Mouse (Mus musculus): ENCODE measurements around the gene Fos. TPM values are rescaled to one million over a fixed set of nuclear protein-coding genes. Genes with fewer than 3 reads are reported as not detected.

The Fos gene
- polyA plus RNA-seq, 1 experiment from 2014 or later: 33.8 TPM

DNA sequence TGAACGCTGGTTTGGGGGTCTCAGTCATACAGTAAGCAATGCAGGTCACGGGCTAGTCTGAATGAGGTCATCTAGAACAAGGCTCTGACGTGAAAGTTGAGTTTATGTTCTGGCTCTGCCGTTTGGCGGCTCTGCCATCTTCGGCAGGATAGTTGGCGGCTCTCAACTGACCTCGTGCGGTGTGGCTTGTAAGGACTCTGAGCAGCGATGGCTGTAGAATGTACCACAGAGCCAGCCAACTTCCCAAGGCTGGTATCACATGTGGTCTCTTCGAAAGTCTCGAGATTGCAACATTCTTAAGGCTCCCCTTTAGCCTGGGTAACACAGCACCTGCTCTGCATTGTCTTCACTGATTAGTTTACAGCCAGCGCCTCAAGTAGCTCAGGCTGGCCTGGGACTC, 43.6 kb downstream of the Fos start:
- no peaks in the 10 kb centered on the region for H3K9me3 ChIP-seq (ENCODE audit: low read length)

GRCm38 (mm10) chr12:85518009-85518408, 44.3 kb downstream of the Fos start:
- DNase-seq (ENCODE audit: low spot score) (no peak), ATAC-seq (no peak)
- H3K4me1 ChIP-seq (ENCODE audit: insufficient read depth, low read depth, low read length): peaks cover 8% of the 10 kb centered on the region; the same call in 1 of the 2 replicates
- WGBS: 62% methylated on average over 5 of the region's 5 CpGs
- no peaks in the 10 kb centered on the region for H3K27me3 ChIP-seq (replicated peaks; ENCODE audit: insufficient read depth, low read length)
- no peak overlapping the region for H3K9ac ChIP-seq (replicated peaks; ENCODE audit: low read depth)
- TF ChIP-seq CTCF (IDR thresholded peaks at IDR 0.05) (no peak), EP300 (IDR thresholded peaks at IDR 0.05) (no peak)
- H3K4me2 ChIP-seq (replicated peaks; ENCODE audit: low read depth, low read length): no peak overlapping the region
- H3K36me3 ChIP-seq (ENCODE audit: insufficient read depth, low read length): no peaks in the 10 kb centered on the region
- no peak overlapping the region for H3K4me3 ChIP-seq (ENCODE audit: low read depth, low read length)
- no peaks in the 10 kb centered on the region for H3K9me3 ChIP-seq (ENCODE audit: low read length)
- H3K27ac ChIP-seq (ENCODE audit: low read length): no peak overlapping the region

More for the DNA sequence above, 43.6 kb downstream of the Fos start:
- no peak overlapping the region for H3K9ac ChIP-seq (replicated peaks; ENCODE audit: low read depth)
- no peak overlapping the region for H3K4me3 ChIP-seq (ENCODE audit: low read depth, low read length)
- H3K36me3 ChIP-seq (ENCODE audit: insufficient read depth, low read length): no peaks in the 10 kb centered on the region
- no peak overlapping the region for H3K27ac ChIP-seq (ENCODE audit: low read length)
- 81% methylated on average over 13 of the region's 13 CpGs for WGBS
- peaks cover 1% of the 10 kb centered on the region; the same call in 1 of the 2 replicates for H3K4me1 ChIP-seq (ENCODE audit: insufficient read depth, low read depth, low read length)
- DNase-seq (ENCODE audit: low spot score) (no peak), ATAC-seq (no peak)
- TF ChIP-seq EP300 (IDR thresholded peaks at IDR 0.05) (no peak), CTCF (IDR thresholded peaks at IDR 0.05) (no peak)
- no peaks in the 10 kb centered on the region for H3K27me3 ChIP-seq (replicated peaks; ENCODE audit: insufficient read depth, low read length)
- H3K4me2 ChIP-seq (replicated peaks; ENCODE audit: low read depth, low read length): no peak overlapping the region

DNA sequence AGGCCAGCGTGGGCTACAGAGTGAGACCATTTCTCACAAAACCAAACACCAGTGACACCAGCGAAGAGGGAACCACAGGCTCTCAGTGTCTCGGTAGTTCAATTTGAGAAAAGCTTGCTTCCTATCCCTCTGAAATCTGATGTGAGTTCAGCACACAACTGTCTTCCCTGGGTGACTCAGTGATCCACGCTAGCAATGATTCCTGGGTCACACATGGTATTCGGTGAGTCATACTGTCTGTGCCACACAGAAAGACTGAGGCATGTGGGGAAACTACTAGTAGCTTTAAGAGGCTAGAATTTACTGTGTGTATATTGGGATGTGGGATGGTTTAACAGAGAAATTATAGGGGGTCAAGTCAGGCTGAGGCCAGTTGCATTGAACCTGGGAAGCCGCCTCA, 45.9 kb downstream of the Fos start:
- Histone ChIP-seq H3K27ac (ENCODE audit: low read length) (no peak overlapping the region), H3K9ac (replicated peaks; ENCODE audit: low read depth) (no peak overlapping the region), H3K4me2 (replicated peaks; ENCODE audit: low read depth, low read length) (no peak overlapping the region), H3K4me1 (ENCODE audit: insufficient read depth, low read depth, low read length) (peaks cover 9% of the 10 kb centered on the region; the same call in 1 of the 2 replicates), H3K4me3 (ENCODE audit: low read depth, low read length) (no peak overlapping the region), H3K27me3 (replicated peaks; ENCODE audit: insufficient read depth, low read length) (no peaks in the 10 kb centered on the region), H3K9me3 (ENCODE audit: low read length) (no peaks in the 10 kb centered on the region), H3K36me3 (ENCODE audit: insufficient read depth, low read length) (no peaks in the 10 kb centered on the region)
- no peak for ATAC-seq
- 85% methylated on average over 6 of the region's 6 CpGs for WGBS
- DNase-seq (ENCODE audit: low spot score): no peak
- TF ChIP-seq CTCF (IDR thresholded peaks at IDR 0.05) (no peak), EP300 (IDR thresholded peaks at IDR 0.05) (no peak)

DNA sequence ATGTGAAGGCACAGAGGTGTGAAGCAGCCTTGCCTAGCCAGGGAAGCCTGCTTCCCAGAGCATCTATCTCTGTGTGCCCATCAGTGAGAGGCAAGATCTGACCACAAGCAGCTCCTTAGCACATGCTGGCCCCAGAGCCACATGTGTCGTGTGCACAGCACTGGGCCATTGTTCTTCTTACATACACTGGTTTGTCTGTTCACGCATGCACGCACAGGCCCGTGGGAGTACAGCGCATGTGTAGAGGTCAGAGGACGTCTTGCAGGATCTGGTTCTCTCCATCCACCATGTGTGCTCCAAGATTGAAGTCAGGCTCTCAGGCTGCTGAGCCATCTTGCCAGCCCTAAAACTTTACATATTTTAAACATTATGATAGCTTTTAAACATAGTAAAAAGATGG, 47.4 kb downstream of the Fos start:
- H3K9me3 ChIP-seq (ENCODE audit: low read length): no peaks in the 10 kb centered on the region
- no peak overlapping the region for H3K27ac ChIP-seq (ENCODE audit: low read length)
- no peak for TF ChIP-seq CTCF (IDR thresholded peaks at IDR 0.05)
- no peak for TF ChIP-seq EP300 (IDR thresholded peaks at IDR 0.05)
- WGBS: 94% methylated on average over 6 of the region's 6 CpGs
- H3K27me3 ChIP-seq (replicated peaks; ENCODE audit: insufficient read depth, low read length): no peaks in the 10 kb centered on the region
- H3K4me2 ChIP-seq (replicated peaks; ENCODE audit: low read depth, low read length): no peak overlapping the region
- ATAC-seq: no peak
- no peak overlapping the region for H3K4me3 ChIP-seq (ENCODE audit: low read depth, low read length)
- no peaks in the 10 kb centered on the region for H3K36me3 ChIP-seq (ENCODE audit: insufficient read depth, low read length)
- no peak for DNase-seq (ENCODE audit: low spot score)
- H3K4me1 ChIP-seq (ENCODE audit: insufficient read depth, low read depth, low read length): peaks cover 9% of the 10 kb centered on the region; the same call in 1 of the 2 replicates
- no peak overlapping the region for H3K9ac ChIP-seq (replicated peaks; ENCODE audit: low read depth)

- TF ChIP-seq CTCF (IDR thresholded peaks at IDR 0.05) (no peak), EP300 (IDR thresholded peaks at IDR 0.05) (no peak)
- WGBS: 33% methylated on average over 1 of the region's 1 CpGs
- peak; percentile 40 for DNase-seq (ENCODE audit: low spot score)
These were observed 48.0 kb downstream of the Fos start for GRCm38 (mm10) chr12:85521673-85522072.

GRCm38 (mm10) chr12:85522631-85523388, 49.1 kb downstream of the Fos start:
- Histone ChIP-seq H3K9me3 (ENCODE audit: low read length) (no peaks in the 10 kb centered on the region), H3K4me1 (ENCODE audit: insufficient read depth, low read depth, low read length) (peaks cover 9% of the 10 kb centered on the region; the same call in 1 of the 2 replicates), H3K27me3 (replicated peaks; ENCODE audit: insufficient read depth, low read length) (no peaks in the 10 kb centered on the region), H3K36me3 (ENCODE audit: insufficient read depth, low read length) (no peaks in the 10 kb centered on the region), H3K27ac (ENCODE audit: low read length) (peak overlapping the region; percentile 34), H3K9ac (replicated peaks; ENCODE audit: low read depth) (no peak overlapping the region), H3K4me2 (replicated peaks; ENCODE audit: low read depth, low read length) (no peak overlapping the region), H3K4me3 (ENCODE audit: low read depth, low read length) (no peak overlapping the region)
- peak; percentile 44; the same call in 1 of the 2 replicates for TF ChIP-seq EP300 (IDR thresholded peaks at IDR 0.05)
- peak; percentile 22; the same call in 1 of the 2 replicates for TF ChIP-seq CTCF (IDR thresholded peaks at IDR 0.05)
- ATAC-seq (peak; percentile 77), DNase-seq (ENCODE audit: low spot score) (peak; percentile 74)
- WGBS: 26% methylated on average over 7 of the region's 7 CpGs

More at GRCm38 (mm10) chr12:85521673-85522072, 48.0 kb downstream of the Fos start:
- no peaks in the 10 kb centered on the region for H3K36me3 ChIP-seq (ENCODE audit: insufficient read depth, low read length)
- peak overlapping the region; percentile 14; the same call in 1 of the 2 replicates for H3K27ac ChIP-seq (ENCODE audit: low read length)
- peak; percentile 11; the same call in 1 of the 2 replicates for ATAC-seq
- H3K4me1 ChIP-seq (ENCODE audit: insufficient read depth, low read depth, low read length): peaks cover 9% of the 10 kb centered on the region; the same call in 1 of the 2 replicates
- no peak overlapping the region for H3K4me3 ChIP-seq (ENCODE audit: low read depth, low read length)
- no peaks in the 10 kb centered on the region for H3K27me3 ChIP-seq (replicated peaks; ENCODE audit: insufficient read depth, low read length)
- no peaks in the 10 kb centered on the region for H3K9me3 ChIP-seq (ENCODE audit: low read length)
- H3K9ac ChIP-seq (replicated peaks; ENCODE audit: low read depth): no peak overlapping the region
- H3K4me2 ChIP-seq (replicated peaks; ENCODE audit: low read depth, low read length): no peak overlapping the region
